Mouse (Mus musculus): ENCODE measurements at regions not wholly inside any gene's neighbourhood (a gene's known extent, or its start where the extent isn't known, plus 50 kb on each side); places are given as distances from the start of the nearest gene placed in this dataset.
A peak's percentile ranks its signal among the peaks of the same experiment; 100 is the strongest.

DNA sequence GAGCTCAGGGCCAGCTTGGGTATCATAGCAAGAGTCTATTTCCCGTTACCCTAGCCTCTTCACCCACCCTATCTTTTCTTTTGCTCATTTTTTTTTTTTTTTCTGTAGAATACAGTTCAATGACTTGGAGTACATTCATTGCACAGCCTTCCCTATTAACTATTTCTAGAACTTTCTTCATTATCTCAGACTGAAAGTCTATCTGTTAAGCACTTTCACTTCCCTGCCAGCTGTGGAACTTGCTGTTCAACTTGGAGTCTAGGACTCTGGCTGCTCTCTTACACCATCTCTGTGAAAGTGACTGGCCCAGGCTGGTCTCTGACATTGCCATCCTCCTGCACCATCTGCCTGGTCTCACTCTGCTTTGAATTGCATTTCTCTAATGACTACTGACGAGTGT is 1134.6 kb upstream of the A1bg start:
- peak; percentile 74 for ATAC-seq (replicated peaks; ENCODE audit: poor library complexity, severe bottlenecking)

DNA sequence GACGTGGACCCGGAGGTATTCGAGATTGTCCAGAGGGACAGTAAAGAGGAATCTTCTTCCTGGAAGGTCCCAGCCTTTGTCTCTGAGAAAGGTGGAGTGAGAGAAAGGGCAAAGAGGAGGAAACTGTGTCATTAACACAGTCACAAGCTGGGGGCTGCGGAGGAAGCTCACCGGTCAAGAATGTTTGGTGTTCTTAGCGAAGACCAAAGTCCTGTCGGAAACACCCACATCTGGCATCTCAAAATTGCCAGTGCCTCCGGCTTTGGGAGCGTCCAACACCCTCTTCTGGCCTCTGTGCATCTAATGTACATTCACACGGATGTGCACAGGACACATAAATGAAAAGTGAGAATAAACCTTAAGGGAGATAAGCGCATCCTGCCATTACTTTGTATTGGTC is 1134.1 kb upstream of the A1bg start:
- ATAC-seq (replicated peaks; ENCODE audit: poor library complexity, severe bottlenecking), result no peak

DNA sequence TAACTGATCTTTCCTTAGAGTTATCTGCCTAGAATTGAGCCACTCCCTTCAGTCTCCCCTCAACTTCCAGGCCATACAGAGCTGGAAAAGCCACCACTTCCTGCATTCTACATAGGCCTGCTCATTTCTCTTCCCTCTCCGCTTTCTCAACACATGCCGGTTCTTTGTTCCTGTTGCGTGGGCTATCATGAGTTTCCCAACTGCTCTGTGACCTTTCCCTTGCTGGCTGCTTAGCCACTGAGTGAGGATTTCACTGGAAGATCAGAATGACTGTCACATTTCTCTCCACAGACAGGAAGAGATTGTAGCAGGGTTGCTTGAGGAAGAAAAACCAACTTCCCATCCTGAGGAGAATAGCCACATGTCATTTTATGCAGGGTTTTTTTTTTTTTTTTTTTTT is 1133.6 kb upstream of the A1bg start:
- ATAC-seq (replicated peaks; ENCODE audit: poor library complexity, severe bottlenecking), result peak; percentile 94

DNA sequence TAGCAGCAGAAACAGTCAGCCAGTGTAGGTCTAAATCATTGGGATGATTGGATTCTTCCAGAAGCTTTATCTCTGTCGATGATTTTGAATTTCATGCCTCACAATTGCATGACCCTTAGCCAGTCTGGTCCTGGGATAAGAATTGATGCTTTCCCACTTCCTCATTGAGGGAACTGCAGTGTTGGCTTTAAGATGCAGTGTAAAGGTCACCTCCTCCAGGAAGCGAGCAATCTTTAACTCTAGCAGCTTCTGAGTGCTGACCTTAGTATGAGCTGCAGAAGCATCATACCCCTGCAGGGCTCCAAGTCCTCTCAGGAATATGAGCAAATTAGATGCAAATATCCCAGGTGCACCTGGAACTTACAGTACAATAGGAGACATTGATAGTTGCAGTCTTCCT is 1132.2 kb upstream of the A1bg start:
- ATAC-seq (replicated peaks; ENCODE audit: poor library complexity, severe bottlenecking), result no peak

DNA sequence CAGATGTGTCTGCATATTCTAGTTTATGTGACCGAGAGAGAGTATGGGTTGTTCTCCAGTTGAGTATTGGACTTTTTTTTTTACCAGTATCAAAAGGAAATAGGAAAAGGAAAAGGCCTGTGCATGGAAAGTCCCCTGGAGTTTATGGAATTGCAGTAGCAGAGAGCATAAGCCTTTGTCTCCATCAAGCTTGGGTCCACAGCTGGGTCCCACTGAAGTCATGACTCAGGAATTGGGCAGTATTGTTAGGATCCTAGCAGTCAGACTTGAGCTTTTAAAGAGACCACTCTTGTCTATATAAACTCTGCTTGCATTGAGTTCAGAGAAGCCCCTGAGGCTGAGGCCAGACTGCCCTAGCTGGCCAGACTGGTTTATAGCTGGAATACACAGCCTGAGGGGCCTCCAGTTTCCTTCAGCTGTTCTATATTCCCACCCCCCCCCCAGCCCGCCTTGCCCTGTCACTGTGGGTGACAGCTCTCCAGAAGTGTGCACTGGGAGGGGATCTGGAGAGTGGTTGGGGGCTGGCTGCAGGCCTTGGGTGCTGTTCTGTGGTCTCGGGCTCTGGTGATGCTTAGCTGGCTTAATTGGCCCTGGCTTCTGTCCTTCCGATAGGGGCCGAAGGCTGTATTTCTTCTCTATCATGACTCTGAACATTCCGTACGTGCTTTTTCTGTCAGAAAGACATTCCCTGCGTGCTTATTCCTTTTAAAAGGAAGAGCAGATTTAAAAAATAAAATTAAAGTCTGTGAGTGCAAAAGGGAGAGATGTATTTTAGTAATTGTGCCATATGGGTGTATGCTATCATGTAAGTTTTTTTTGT is 1130.8 kb upstream of the A1bg start:
- no peak for ATAC-seq (replicated peaks; ENCODE audit: poor library complexity, severe bottlenecking)

DNA sequence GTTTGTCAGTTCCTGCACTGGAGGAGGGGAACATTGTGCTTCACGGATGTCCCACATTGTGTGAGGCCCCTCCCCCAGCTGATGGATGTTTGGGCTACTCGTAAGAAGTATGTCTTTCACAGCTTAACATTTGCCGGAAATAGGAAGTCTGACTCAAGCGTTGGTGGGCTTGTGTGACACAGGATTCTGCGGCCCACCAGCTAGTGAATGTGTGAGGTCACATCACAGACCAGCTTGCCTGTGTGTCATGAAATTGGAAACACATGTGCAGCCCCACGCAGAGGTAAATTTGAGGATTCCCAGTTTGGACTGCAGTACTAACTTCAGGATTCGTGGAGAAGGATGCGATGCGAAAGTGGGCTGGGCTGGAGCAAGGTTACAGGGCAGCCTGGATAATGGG is 1126.6 kb upstream of the A1bg start:
- ATAC-seq (replicated peaks; ENCODE audit: poor library complexity, severe bottlenecking), result no peak

DNA sequence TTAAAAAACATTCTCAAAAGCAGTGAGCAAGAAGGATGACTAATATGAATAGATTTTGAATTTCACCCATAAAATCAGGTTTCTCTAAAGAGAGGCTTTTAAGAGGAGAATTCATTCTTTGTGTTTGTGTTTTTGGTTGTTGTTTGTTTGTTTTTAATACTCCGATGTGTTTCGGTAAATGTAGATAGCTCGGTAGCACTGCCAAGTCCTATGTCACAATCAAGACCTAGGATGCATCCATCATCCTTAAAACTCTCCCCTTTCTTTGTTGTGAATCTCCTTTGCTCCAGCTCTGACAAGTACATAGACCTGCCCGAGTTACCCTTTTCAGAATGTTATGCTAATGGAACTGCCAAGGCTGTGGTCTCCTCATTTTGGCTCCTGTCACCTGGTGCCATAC is 1126.2 kb upstream of the A1bg start:
- no peak for ATAC-seq (replicated peaks; ENCODE audit: poor library complexity, severe bottlenecking)

DNA sequence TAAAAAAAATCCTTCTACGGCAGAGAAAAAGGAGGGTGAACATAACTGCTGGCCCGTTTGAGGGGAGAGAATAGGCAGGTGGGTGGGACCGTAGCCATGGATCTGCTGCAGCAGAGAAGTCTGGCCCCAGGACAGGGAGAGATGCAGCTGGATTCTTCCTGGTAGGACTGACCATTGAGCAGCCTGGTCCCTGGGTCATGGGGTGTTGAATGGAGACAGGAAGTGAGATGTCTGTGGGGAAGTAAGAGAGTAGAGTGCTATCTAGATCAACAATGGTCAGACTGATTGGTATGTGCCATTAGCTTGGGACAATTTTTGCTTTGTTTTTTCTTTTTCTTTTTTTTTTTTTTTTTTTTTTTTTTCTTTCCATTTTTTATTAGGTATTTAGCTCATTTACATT is 1123.5 kb upstream of the A1bg start:
- peak; percentile 35; the same call in 1 of the 2 replicates for ATAC-seq (replicated peaks; ENCODE audit: poor library complexity, severe bottlenecking)

DNA sequence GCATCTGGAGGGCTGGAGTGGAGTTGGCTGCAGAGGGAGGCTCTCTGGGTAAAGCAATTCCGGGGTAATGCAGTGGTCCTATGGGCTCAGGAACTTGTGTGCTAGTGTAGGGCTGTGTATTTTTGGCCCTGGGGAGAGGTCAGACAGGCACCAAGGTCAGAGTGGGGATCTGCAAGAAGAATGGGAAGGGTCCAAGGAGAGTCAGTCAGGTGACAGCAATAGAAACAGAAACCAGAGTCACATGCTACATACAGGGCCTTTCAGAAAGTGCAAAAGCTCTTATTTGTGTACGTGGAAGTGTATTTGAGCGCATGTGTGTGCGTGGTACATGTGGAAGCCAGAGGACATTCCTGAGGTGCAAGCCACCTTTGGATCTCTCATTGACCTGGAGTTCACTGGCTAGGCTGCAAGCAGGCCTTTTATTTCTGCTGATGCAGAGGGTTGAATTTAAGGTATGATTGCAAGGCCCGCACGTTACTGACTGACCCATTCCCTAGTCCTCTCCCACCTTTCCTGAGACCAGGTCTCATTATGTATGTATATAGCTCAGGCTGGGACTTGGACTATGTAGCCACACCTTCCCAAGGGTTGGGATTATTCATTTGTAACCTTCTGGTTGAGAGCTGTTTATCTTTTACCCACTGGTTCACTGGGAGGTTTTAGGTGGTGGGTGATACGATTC is 1122.0 kb upstream of the A1bg start:
- no peak for ATAC-seq (replicated peaks; ENCODE audit: poor library complexity, severe bottlenecking)

DNA sequence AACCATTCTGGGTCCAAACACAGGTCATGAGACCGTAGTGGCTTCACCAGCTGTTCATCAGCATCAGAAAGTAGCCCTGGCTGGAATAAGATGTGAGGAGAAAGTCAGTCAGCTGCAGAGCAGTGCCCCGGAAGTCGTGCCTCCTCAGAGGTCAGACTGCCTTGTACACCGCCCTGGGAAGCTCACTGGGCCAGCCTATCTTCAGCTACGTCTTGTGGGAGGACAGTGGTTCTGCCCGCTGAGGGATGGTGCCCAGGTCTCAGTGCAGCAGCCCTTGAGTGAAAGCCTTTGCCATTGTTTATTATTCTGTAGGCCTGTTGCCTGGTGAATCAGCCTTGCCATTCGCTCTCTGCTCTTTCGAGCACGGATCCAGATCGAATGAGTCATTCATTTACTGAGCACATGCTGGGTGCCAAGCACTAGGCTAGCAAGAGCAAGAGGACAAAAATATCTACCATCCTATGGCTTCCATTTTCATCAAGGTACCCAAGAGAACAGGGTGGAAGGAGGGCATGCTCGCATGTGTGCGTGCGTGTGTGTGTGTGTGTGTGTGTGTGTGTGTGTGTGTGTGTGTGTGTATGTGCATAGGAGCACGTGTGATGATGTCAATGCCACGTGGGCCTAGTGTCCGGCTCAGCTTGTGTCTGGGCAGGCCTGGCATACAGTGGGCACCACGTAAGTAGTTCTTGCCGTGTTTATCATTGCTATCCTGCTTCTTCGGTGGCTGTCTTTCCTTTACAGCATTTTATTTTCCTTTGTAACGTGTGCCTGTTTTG is 1121.0 kb upstream of the A1bg start:
- no peak for ATAC-seq (replicated peaks; ENCODE audit: poor library complexity, severe bottlenecking)

DNA sequence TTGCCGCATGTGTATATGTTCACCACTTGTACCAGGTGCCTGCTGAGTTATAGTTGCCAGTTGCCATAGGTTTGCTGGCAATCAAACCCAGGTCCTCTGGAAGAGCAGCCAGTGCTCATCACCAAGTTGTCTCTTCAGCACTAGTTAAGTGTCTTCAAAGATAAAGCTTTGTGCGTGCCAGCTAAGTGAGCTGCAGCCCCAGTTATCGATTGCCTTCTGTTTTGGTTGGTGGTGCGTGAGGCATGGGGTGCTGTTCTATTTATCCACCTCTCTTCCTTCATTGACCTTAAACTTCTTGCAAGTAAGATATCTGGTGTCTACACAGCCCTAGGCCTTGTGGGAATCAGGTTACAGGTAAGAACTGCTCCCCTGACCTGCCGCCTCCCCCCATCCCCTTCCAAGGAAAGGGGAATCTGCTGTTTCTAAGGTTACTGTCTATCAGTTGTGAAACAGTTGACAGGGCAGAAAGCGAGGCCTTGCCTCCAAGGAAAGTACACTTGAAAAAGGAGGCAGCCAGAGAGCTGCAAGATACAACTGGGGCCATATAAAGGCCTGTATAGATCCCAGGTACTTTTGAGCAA is 1120.2 kb upstream of the A1bg start:
- ATAC-seq (replicated peaks; ENCODE audit: poor library complexity, severe bottlenecking), result no peak

Measured in granulocyte monocyte progenitor cell, adult 5-6 weeks (primary cell).